Mouse (Mus musculus): ENCODE measurements around the gene Rbm38.

Gene Rbm38

DNA sequence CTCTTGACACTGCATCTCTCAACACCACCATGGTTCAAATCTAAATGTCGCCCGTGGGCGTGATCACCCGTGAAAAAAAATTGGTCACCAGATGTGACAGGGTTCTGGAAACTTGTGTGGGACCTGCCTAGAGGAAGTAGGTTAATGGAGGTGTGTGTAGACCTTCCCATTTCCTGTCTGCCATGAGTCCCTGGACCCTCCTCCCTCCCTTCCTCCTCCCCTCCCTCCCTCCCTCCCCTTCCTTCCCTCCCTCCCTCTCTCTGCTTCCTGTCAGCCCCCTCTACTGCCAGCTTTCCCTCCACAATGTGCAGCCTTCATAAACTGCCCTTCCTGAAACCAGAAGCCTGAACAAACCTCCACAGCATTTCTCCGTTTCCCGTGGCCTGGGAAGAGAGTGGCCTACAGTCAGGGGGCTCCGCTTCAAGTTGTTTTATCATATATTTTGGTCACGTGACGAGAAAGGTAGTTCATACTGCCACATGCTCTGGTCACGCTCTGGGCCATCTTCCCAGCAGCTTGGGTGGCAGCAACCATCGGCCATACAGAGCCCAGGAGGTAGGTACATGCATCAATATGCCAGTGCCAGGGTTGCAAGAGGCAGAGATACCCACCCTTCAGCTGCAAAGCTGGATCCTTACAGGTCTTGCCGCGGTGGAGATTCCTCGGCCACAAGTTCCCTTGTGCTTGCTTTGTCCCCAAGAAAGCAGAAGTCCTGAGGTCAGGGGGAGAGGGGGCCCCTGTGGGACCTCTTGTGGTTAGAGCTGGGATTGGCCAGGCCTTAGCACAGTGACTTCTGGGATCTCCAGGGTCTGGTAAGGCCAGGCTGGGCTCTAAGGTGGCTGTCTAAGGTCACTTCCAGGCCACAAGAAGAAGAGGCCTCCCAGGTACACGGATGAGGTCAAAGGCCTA, 41.4 kb downstream of the Rbm38 start:
- DNase-seq: no peak

DNA sequence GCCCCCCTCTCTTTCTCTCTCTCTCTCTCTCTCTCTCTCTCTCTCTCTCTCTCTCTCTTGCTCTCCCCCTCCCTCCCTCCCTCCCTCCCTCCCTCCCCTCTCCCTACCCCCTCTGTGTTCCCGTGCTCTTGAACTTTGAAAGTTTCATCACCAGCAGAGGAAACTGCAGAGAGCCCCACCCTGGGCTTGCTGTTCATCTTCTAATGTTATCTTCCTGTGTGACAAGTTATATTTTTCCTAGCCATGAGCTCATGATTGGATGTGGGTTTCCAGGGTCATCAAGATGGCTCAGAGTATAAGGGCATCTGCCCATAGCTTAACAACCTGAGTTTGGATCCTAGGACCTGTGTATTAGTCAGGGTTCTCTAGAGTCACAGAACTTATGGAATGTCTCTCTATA, 42.9 kb downstream of the Rbm38 start:
- no peak for DNase-seq

DNA sequence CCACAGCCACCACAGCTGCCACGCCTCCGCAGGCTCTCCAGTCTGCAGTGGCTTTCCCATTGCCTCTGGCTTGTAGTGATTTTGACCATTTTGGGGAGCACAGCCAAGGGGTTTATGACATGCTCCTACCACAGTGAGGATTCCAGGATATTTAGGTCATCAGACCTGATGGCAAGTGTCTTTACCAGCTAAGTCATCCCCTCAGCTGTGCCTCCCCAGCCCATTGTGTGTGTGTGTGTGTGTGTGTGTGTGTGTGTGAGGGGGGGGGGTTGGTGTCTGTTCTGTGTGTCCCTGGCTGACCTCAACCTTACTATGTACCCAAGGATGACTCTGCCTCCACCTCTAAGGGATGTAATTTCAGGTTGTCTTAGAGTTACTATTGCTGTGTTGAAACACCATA, 44.6 kb downstream of the Rbm38 start:
- DNase-seq: no peak

DNA sequence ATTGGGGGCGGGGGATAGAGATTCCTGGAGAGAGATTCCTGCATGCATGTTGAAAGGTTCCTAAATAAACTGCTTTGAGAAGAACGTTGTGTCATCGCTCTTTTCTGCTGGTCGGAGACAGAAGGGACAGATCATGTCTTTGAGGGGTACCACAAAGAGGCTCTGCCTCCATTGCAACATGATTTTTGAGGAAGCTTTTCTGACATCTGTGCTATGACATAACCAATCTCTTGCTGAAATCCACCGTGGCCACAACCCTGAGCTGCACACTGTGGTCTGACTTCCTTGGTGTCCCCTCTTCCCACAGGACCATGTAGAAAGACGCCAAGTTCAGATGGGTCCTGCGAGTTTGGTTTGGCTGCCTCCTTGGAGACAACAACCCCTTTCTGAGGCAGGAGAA, 52.6 kb downstream of the Rbm38 start:
- DNase-seq: no peak

GRCm38 (mm10) chr2:173073666-173074065, 53.4 kb downstream of the Rbm38 start:
- DNase-seq: no peak

DNA sequence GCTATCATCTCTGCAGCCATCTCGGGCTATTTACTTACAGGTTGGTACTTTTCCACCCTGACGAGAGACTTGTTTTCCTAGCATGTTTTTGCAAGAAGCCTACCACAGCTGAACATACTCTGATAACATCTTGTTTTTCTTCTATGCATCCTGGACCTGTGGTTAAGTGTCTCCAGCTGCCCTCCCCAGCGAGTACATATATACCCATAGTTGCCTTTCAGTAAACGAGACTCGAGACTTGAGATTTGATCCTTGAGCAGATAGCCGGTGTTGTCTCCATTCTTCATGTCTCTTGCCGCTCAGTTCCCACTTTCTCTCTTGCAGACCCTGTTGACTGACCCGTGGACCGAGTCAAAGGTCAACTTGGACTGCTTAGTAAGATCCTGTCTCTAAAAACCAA, 56.6 kb downstream of the Rbm38 start:
- DNase-seq: no peak

DNA sequence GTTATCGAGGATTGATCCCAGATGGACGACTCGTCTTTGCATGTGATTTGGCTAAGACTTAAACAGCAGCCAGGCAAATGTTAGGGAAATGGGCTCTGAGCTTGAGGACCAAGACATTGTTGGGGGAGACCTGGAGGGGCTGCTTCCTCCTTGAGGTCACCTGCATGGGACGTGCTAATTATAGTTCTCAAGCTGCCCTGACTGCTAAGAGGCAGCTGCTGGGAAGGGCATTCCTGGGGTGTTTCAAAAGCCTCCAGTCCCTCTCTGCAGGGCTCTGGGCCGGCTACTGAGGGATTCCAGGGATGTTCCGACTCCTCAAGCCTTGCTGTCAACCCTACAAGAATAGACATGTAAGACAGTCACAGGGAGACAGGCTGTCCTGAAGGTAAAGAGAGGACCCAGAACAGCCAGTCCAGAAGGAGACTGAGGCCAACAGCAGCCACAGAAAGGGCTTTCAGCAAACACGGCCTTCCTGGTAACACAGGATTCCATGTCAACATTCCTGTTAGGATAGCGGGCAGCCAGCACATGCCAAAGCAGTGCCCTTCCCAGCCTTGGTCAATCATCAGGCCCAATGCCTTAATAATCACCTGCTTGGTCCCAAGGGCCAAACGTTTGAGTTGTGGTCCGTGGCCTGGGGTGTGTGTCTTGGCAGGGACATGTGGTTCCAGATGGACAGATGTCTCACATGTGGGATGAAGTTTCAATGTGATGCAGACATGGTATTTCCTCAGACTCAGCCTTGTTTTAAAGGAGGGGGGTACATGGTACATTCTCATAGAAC, 59.7 kb downstream of the Rbm38 start:
- DNase-seq: no peak

DNA sequence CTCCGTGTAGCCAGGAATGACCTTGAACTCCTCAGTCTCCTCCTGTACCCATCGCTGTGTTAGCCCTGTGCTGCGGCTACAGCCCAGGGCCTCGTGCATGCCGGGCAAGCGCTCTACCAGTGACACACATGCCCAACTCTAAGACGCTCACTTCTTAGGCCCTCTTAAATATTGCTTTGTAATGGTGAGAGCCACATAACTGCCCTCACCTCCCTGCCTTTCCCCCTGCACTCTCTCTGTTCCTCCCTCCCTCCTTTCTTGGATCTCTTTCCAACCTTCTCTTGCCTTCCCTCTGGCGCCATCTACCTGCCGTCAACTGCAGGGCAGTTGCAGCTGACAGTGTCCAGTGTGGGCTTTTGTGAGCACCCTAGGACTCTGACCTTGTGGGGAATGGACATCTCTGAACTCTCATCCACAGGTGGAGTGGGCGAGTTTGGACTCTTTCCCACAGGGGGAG, 60.5 kb downstream of the Rbm38 start:
- DNase-seq: peak; percentile 87

DNA sequence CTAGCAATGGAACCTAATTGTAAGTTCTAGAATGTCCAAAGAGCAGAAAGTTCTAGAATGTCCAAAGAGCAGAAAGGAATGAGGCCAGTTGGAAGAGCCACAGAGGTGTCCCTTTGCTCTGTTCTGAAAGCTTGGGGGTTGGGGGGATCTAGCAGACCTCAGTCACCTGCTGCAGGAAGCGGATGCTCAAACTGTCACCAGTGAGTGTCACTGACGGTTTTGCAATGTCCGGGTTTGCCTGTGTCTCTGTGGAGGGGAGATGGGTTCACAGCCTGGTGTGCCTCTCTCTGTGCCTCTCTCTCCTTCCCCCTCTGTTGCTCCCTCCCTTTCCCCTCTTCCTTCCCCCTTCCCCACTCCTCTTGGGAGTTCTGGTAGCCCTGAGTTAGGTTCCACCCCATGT, 62.4 kb downstream of the Rbm38 start:
- DNase-seq: no peak

DNA sequence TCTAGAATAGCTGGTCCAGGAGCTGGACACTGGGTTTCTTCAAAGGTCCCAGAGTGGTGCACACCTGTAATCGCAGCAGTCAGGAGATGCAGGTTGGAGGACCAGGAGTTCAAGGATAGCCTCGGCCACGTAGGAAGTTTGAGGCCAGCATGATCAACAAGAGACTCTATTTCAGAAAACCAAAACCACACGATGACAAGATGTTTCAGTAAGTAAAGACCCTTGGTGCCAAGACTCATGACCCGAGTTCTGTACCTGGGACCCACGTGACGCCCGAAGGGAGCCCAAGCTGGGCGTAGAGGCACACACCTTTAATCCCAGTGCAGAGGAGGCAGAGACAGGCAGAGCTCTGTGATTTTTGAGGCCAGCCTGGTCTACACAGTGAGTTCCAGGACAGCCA, 62.8 kb downstream of the Rbm38 start:
- no peak for DNase-seq

GRCm38 (mm10) chr2:173083712-173084475, 63.6 kb downstream of the Rbm38 start:
- peak; percentile 67 for DNase-seq

All from embryo, embryonic 11 days (tissue).